Mouse (Mus musculus) midbrain, embryonic 13.5 days (tissue): ENCODE measurements around the gene Mslnl. TPM values are rescaled to one million over a fixed set of nuclear protein-coding genes. Genes with fewer than 3 reads are reported as not detected.

Experiments used
- ATAC-seq: fragments of 200-750 bp; cut with Nextera tagmentation; 2 replicates; pipeline ENCODE4 v1.8.0; 2017; ENCODE audit warnings: mild to moderate bottlenecking, moderate TSS enrichment, moderate library complexity
- H3K27ac ChIP-seq: fragments of 300-500 bp; sonication (generic); 2 replicates; pipeline ENCODE4 v1.5.1; 2015; ENCODE audit warnings: inconsistent platforms, mild to moderate bottlenecking, moderate library complexity
- H3K27me3 ChIP-seq: fragments of 300-500 bp; sonication (generic); 2 replicates; pipeline ENCODE4 v1.6.1; 2015; ENCODE audit warnings: mild to moderate bottlenecking, inconsistent platforms
- H3K36me3 ChIP-seq: fragments of 300-500 bp; sonication (generic); 2 replicates; pipeline ENCODE4 v1.6.1; 2015; ENCODE audit warnings: mild to moderate bottlenecking, inconsistent platforms
- H3K4me1 ChIP-seq: fragments of 300-500 bp; sonication (generic); replicated peaks from 2 replicates; pipeline ENCODE4 v1.6.1; 2015; ENCODE audit warnings: inconsistent platforms
- H3K4me2 ChIP-seq: fragments of 300-500 bp; sonication (generic); replicated peaks from 2 replicates; pipeline ENCODE4 v1.6.1; 2015; ENCODE audit warnings: moderate library complexity, mild to moderate bottlenecking, inconsistent platforms
- H3K4me3 ChIP-seq: fragments of 300-500 bp; sonication (generic); replicated peaks from 2 replicates; pipeline ENCODE4 v1.5.1; 2015; ENCODE audit warnings: mild to moderate bottlenecking, inconsistent platforms
- H3K9ac ChIP-seq: fragments of 300-500 bp; sonication (generic); replicated peaks from 2 replicates; pipeline ENCODE4 v1.6.1; 2015; ENCODE audit warnings: mild to moderate bottlenecking, inconsistent platforms
- H3K9me3 ChIP-seq: fragments of 300-500 bp; sonication (generic); 2 replicates; pipeline ENCODE4 v1.6.1; 2016; ENCODE audit warnings: mild to moderate bottlenecking, inconsistent platforms
- WGBS: fragments of 180-500 bp; shearing (Covaris S2); methylation state at CpG from one replicate; pipeline ENCODE4 v1.1.7; 2015; 5-methylcytosine and 5-hydroxymethylcytosine counted together
- polyA plus RNA-seq: library from polyadenylated mRNA; unstranded; fragments of >200 nt; fragmentation: Nextera tagmentation; extraction: Ambion mirVana; gene quantifications from 2 replicates; pipeline ENCODE4 v1.2.1, GENCODE M21; 2015

Gene Mslnl
- polyA plus RNA-seq, 1 experiment from 2014 or later, result not detected

DNA sequence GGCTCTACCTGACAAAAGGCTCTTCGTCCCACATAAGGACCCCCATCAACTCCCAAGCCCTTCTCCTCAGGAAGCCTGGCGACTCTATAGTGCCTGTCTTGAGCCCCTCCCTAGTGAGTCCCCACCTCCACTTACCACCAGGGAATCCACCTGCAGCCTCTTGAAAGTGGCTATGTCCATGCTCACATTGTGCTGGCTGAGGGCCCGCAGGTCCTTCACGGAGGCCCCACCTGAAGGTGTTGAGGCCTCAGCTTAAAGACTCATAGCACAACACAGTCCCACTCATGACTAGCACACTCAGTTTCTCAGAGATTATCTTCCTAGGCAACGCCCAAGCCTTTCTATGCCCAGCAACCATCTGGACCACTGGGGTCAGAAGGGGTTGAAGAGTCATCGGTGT is 13.5 kb downstream of the Mslnl start:
- Histone ChIP-seq H3K4me2 (no peak overlapping the region), H3K9me3 (no peaks in the 10 kb centered on the region), H3K36me3 (no peaks in the 10 kb centered on the region), H3K4me1 (0 out of 2 replicates have a peak, but pooled peaks cover 7% of the 10 kb centered on the region), H3K27ac (no peak overlapping the region), H3K27me3 (no peaks in the 10 kb centered on the region), H3K9ac (no peak overlapping the region), H3K4me3 (no peak overlapping the region)
- WGBS, result 80% methylated on average over 6 of the region's 6 CpGs
- no peak for ATAC-seq

DNA sequence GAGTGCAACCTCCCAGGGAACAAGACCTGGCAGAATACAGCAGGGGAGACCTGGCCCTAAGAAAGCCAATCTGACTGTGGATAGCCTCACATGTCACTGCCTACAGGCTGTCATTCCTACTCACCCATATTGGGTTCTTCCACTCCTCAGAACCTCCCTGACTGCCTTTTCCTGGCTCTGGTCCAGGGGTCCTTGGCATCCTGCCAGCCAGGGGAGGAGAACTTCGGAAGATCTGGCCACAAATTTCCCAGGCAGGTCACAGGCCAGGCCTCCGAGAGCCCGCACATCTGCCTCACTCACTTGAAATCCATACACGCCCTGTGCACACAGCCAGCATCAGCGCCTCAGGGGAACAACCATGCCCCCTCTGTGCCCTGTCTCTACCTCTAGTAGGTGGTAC is 15.6 kb downstream of the Mslnl start:
- 68% methylated on average over 5 of the region's 5 CpGs for WGBS
- 0 out of 2 replicates have a peak, but pooled peaks cover 7% of the 10 kb centered on the region for H3K4me1 ChIP-seq
- H3K4me2 ChIP-seq, result no peak overlapping the region
- peak overlapping the region; percentile 14; the same call in 1 of the 2 replicates for H3K9ac ChIP-seq
- ATAC-seq, result 0 out of 2 replicates have a peak, but pooled peaks have one; percentile 27
- no peaks in the 10 kb centered on the region for H3K9me3 ChIP-seq
- H3K27ac ChIP-seq, result no peak overlapping the region
- no peaks in the 10 kb centered on the region for H3K36me3 ChIP-seq
- H3K4me3 ChIP-seq, result no peak overlapping the region
- H3K27me3 ChIP-seq, result peaks cover 5% of the 10 kb centered on the region; the same call in 1 of the 2 replicates

DNA sequence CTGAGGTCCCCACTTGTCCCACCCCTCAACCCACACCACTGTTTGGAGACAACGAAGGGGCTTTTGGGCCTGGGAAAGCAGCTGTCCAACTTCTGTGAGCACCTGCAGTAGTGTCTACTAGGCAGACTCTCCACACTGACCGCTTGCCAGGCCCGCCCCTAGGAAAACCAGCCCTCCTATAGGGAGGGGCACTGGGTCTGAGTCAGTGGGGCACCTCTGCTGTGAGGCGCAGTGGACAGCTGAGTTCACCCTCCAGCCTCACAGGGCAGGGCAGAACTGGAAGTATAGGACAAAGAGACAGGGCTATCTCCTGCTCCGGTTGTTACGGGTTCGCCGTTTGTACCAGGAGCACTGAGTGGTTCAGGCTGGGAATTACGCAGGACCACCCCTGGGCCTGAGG is 18.4 kb downstream of the Mslnl start, which contains the start of gene Msln:
Msln (minus strand) TSS at position 138 of the 400 bp plus-strand sequence.
- Histone ChIP-seq H3K9me3 (no peaks in the 10 kb centered on the region), H3K27ac (no peak within 1 kb of the TSS), H3K9ac (no peak within 1 kb of the TSS), H3K36me3 (no peaks in the 10 kb centered on the region), H3K4me3 (no peak within 1 kb of the TSS), H3K27me3 (peaks cover 15% of the 10 kb centered on the region), H3K4me1 (0 out of 2 replicates have a peak, but pooled peaks cover 7% of the 10 kb centered on the region), H3K4me2 (no peak within 1 kb of the TSS)
- WGBS, result 85% methylated on average over 9 of the region's 9 CpGs
- ATAC-seq, result no peak

DNA sequence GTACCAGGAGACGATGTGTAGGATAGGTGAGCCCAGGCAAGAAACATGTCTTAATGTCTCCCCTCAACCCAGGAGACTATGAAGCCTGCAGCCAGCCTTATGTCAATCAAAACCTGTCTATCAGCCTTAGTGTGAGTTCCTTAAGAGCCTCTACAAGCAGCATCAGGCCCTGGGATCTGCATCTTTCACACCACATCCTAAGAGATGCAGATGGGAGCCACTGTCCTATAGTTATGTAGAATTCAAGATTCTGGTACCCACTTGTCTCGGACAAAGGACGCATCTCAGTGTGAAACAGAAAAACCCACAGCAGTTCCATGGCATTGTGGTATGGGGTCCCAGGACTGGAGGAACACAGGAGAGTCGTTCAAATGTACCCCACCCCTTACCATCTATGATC is 19.2 kb downstream of the Mslnl start:
- Histone ChIP-seq H3K36me3 (no peaks in the 10 kb centered on the region), H3K9ac (no peak overlapping the region), H3K27me3 (peaks cover 22% of the 10 kb centered on the region), H3K4me1 (0 out of 2 replicates have a peak, but pooled peaks cover 7% of the 10 kb centered on the region), H3K4me2 (no peak overlapping the region), H3K9me3 (no peaks in the 10 kb centered on the region), H3K4me3 (no peak overlapping the region), H3K27ac (no peak overlapping the region)
- WGBS, result 85% methylated on average over 4 of the region's 4 CpGs
- no peak for ATAC-seq

DNA sequence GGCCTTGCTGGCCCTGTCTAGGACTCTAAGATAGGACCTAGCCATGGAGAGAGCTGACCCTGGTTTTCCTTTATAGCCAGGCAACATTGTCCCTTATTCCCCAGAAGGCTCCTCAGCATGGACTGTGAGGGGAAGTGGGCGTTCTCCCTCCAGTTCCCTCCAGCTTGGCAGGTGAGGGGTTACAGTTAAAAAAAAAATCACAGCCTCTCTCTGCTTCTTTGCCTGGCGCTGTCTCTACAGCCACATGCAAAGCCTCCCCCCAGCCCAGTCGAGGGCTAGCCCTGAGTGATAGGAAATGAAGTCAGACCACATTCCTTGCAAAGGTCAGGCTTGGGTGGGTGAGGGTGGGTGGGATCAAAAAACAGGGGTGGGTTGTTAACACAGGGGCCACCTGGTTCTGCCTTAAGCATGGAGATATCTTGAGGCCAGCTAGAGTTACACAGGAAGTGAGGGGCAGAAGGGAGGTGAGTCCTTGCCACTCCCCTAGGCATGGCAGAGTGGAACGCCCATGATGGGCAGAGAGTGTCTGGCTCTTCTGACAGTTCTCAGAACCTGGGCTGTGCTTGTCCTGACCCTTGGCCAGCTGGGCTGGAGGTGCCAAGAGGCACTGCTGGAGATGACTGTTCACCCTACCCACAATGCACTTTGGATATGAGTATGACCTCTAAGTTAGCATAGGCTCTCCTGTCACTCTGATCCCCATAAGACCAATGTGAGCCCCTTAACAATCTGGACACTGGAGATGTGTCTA is 20.0 kb downstream of the Mslnl start:
- no peak for ATAC-seq

DNA sequence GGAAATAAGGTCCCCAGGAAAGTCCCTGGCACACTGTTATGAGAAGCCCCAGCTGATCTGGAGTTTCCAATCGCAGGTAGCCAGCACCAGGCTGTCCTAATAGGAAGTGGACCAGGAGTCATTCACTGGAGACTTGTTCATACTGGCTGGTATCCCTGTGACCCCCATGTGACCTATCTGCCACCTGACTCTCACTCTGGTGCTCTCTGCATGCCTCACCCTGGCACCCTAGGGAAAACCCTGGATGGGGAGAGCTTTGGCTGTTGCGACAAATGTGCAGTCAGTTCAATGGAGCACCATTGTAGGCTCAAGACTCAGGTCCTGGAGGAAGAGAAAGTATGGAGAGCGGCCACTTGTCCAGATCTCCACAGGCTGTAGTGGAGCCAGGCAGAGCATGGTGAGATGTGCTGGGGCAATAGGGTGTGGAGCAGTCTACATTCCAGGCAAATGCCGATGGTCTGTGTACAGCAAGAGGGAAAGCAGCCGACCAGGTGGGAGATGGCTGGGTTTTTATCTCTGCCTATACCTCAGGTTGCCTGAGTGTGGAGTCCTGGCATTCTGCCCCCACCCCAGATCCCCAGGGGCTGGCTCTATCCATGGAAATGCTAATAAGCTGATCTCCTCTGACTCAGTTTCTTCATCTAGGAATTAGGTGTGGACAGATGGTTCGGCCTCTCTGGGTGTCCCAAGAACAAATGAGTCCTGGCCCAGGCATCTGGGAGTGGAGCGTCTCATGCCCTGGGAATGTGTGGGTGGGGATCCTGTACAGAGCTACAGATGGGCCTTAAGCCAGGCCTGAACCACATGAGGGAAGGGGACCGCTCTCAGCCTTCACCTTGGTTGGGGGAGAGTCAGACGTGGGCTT is 20.8 kb downstream of the Mslnl start:
- H3K4me1 ChIP-seq, result 0 out of 2 replicates have a peak, but pooled peaks cover 2% of the 10 kb centered on the region
- no peak overlapping the region for H3K27ac ChIP-seq
- H3K9ac ChIP-seq, result no peak overlapping the region
- H3K4me2 ChIP-seq, result no peak overlapping the region
- no peak overlapping the region for H3K4me3 ChIP-seq
- no peaks in the 10 kb centered on the region for H3K36me3 ChIP-seq
- 80% methylated on average over 9 of the region's 9 CpGs for WGBS
- peaks cover 31% of the 10 kb centered on the region for H3K27me3 ChIP-seq
- no peak for ATAC-seq
- H3K9me3 ChIP-seq, result no peaks in the 10 kb centered on the region

More for the DNA sequence above, 20.0 kb downstream of the Mslnl start:
- Histone ChIP-seq H3K4me1 (0 out of 2 replicates have a peak, but pooled peaks cover 7% of the 10 kb centered on the region), H3K27me3 (peaks cover 27% of the 10 kb centered on the region), H3K9ac (no peak overlapping the region), H3K9me3 (no peaks in the 10 kb centered on the region), H3K27ac (no peak overlapping the region), H3K4me3 (no peak overlapping the region), H3K36me3 (no peaks in the 10 kb centered on the region), H3K4me2 (no peak overlapping the region)
- WGBS, result 71% methylated on average over 4 of the region's 4 CpGs

DNA sequence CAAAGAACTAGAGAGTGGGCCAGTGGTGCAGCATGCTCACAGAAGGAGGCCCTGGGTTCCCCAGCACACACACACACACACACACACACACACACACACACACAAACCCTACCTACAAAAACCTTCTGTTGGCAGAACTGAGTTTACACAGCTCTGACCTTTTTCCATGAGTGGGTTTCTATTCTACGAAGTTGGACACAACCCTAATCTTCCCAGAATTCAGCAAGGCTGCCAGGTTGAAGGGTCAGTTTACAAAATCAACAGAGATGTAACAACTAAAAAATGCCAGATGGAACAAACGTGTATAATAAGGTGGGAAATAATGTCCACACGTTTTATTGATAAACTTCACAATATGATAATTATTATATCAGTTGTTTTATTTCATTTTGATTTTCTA is 21.8 kb downstream of the Mslnl start:
- Histone ChIP-seq H3K9ac (no peak overlapping the region), H3K9me3 (no peaks in the 10 kb centered on the region), H3K4me3 (no peak overlapping the region), H3K27ac (no peak overlapping the region), H3K4me2 (no peak overlapping the region), H3K4me1 (no peaks in the 10 kb centered on the region), H3K27me3 (peaks cover 31% of the 10 kb centered on the region), H3K36me3 (no peaks in the 10 kb centered on the region)
- no peak for ATAC-seq
- WGBS, result 80% methylated on average over 3 of the region's 3 CpGs

DNA sequence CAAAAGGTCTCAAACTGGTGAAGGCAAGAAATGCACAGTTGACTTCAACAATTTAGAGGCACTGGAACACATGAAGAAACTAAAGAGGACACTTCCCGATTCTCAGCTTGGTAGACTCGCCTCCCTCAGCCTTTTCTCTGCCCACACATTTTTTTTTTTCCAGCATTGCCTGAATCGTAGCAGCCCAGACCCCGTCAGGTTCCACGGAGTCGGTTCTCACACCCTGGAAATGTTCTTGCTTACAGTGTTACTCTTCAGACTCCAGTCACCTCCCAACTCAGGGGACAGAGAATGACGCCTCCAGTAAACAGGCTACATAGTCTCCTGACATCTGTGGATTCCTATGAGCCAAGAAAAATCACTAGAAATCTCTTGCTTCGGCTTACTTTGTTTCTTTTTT is 24.3 kb downstream of the Mslnl start:
- H3K27me3 ChIP-seq, result peaks cover 34% of the 10 kb centered on the region
- H3K4me1 ChIP-seq, result no peaks in the 10 kb centered on the region
- H3K4me3 ChIP-seq, result no peak overlapping the region
- H3K9me3 ChIP-seq, result no peaks in the 10 kb centered on the region
- no peaks in the 10 kb centered on the region for H3K36me3 ChIP-seq
- no peak overlapping the region for H3K27ac ChIP-seq
- 79% methylated on average over 8 of the region's 8 CpGs for WGBS
- no peak overlapping the region for H3K9ac ChIP-seq
- no peak for ATAC-seq
- no peak overlapping the region for H3K4me2 ChIP-seq

DNA sequence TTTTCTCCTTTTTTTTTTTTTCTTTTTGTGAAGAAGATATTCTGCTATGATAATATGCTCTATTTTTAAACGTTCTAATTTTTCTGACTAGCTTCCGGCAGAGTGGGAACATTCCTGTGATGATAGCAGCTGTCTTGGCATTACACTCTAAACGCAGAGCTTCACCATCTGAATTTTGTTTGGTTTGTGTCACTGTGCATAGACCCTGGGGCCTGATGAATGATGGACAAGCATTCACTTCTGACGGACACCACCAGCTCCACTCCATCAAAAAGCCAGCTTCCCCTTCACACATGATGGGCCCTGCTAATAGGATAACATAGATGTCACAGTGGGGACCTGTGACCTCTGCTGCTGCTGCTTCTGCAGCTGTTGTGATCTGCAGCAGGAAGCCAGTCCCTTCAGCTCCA is 25.7 kb downstream of the Mslnl start:
- WGBS, result 38% methylated on average over 4 of the region's 4 CpGs
- H3K4me2 ChIP-seq, result no peak overlapping the region
- H3K27ac ChIP-seq, result no peak overlapping the region
- no peak overlapping the region for H3K4me3 ChIP-seq
- H3K36me3 ChIP-seq, result no peaks in the 10 kb centered on the region
- no peaks in the 10 kb centered on the region for H3K9me3 ChIP-seq
- no peak overlapping the region for H3K9ac ChIP-seq
- H3K27me3 ChIP-seq, result peaks cover 29% of the 10 kb centered on the region
- H3K4me1 ChIP-seq, result no peaks in the 10 kb centered on the region
- no peak for ATAC-seq

DNA sequence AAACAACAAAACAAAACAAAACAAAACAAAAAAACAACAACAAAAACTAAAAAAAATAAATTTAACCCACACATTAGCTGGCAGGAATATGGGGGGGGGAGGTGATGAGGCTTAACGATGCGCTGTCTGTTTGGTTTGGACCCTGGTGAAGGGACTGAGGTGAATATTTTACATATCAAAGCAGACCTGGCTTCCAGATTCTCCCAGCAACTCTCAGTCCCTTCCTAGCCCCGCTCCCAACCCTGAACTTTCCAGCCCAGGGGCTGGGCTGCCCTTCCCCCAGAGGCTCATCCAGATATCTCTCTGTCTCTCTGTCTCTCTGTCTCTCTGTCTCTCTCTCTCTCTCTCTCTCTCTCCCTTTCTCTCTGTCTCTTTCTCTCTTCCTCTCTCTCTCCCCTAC is 26.7 kb downstream of the Mslnl start:
- ATAC-seq, result no peak
- Histone ChIP-seq H3K27me3 (peaks cover 39% of the 10 kb centered on the region), H3K4me2 (no peak overlapping the region), H3K4me1 (no peaks in the 10 kb centered on the region), H3K4me3 (no peak overlapping the region), H3K9me3 (no peaks in the 10 kb centered on the region), H3K27ac (no peak overlapping the region), H3K36me3 (no peaks in the 10 kb centered on the region), H3K9ac (no peak overlapping the region)
- 25% methylated on average over 3 of the region's 3 CpGs for WGBS

DNA sequence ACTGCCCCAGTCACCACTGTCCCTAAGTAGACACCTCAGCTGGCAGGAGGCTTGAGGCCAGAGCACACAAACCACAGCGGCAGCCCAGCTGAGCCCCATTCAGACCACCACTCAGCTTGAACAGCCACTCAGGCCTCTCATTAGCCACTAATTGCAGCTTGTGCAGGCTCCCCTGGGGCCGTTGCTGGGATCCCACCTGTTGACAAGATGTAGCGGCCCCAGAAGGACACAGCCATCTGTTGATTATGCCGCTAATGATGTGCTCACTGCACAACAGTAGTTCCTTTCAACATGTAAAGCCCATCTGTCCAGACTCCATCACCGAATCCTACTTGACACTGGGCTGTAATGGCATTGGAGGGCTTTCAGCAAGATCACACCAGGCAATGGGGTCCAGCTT is 30.0 kb downstream of the Mslnl start:
- Histone ChIP-seq H3K9ac (no peak overlapping the region), H3K27me3 (peaks cover 28% of the 10 kb centered on the region), H3K4me3 (no peak overlapping the region), H3K4me2 (no peak overlapping the region), H3K27ac (no peak overlapping the region), H3K36me3 (no peaks in the 10 kb centered on the region), H3K9me3 (no peaks in the 10 kb centered on the region), H3K4me1 (no peaks in the 10 kb centered on the region)
- WGBS, result 49% methylated on average over 5 of the region's 5 CpGs
- peak; percentile 56 for ATAC-seq

DNA sequence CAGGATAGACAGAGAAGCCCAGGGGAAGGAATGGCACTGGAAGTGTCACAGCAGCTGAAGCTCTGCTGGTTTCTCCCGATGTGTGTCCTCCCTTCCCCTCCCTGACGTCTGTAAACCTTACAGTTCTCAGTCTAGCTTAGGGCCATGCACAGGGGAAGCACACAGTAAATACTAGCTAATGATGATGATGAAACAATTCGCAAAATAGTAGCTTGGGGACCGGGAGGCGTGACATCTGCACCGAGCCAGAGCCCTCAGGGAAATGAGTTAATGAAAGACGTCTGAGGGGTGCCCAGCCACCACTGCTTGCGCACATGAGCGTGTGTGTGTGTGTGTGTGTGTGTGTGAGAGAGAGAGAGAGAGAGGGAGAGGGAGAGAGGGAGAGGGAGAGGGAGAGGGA is 33.5 kb downstream of the Mslnl start:
- Histone ChIP-seq H3K9ac (no peak overlapping the region), H3K9me3 (no peaks in the 10 kb centered on the region), H3K4me1 (peaks cover 5% of the 10 kb centered on the region), H3K27me3 (peaks cover 22% of the 10 kb centered on the region; the same call in 1 of the 2 replicates), H3K4me3 (no peak overlapping the region), H3K4me2 (no peak overlapping the region), H3K27ac (no peak overlapping the region), H3K36me3 (no peaks in the 10 kb centered on the region)
- WGBS, result 66% methylated on average over 9 of the region's 9 CpGs
- no peak for ATAC-seq
